Comparison of ENCODE assay signal across 9 mouse cellular contexts in the genomic region with DNA sequence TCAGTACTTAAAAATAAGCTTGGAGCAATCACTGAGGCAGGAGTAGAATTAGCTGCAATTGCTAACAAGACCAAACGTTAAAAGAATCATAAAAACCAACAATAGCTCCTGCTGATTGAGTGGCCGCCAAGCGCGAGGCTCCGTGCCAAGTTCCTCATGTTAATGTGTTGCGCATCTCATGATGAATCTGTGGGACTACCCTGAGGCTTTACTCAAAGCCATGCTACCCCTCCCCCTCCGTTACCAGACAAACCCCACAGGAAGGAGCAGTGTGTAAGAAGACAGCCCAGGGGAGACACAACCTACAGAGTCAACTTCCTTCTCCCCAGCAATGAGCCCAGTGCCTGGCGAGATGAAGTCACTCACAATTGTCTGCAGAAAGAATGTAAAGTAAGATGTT. TPM values are rescaled to one million over a fixed set of nuclear protein-coding genes. Genes with fewer than 3 reads are reported as not detected.
DNase-seq lines count a peak whose midpoint lies in the region; ATAC-seq and TF ChIP-seq lines count a peak whose summit lies in the region.
"Had no signal": no experiment of that assay in that cellular context is flagged by ENCODE, and none has a peak within 500 bp of the region (broad histone marks: within the 10 kb centered on the region; RNA-seq: fewer than 3 reads in every experiment).

No protein-coding gene starts in this region.

- DNase-seq in gastrocnemius, adult 2 months, result peak; percentile 38
- no peak for DNase-seq in gastrocnemius, adult 8-10 months (ENCODE audit: low spot score in 2 of 2)
- peak; percentile 26 for DNase-seq in neural tube, embryonic 11.5 days (ENCODE audit: low spot score)
- no peak for DNase-seq in neural tube, embryonic 10.5 days (ENCODE audit: extremely low spot score, low spot score)
- DNase-seq in kidney, postnatal 14 days, result peak; percentile 25
- no peak for DNase-seq in urinary bladder, adult 18-20 months (ENCODE audit: low spot score in 2 of 2)

- no peak for TF ChIP-seq CTCF in gastrocnemius, adult 2 months (IDR thresholded peaks at IDR 0.05)

- H3K4me1 ChIP-seq in neural tube, embryonic 11.5 days (ENCODE audit: control insufficient read depth, insufficient read depth, low read length), result 0 out of 2 replicates have a peak, but pooled peaks cover 2% of the 10 kb centered on the region

- no peak overlapping the region for H3K4me3 ChIP-seq in gastrocnemius, adult 2 months
- H3K4me3 ChIP-seq in neural tube, embryonic 11.5 days (ENCODE audit: low read depth, low read length), result no peak overlapping the region

- no peak overlapping the region for H3K4me2 ChIP-seq in neural tube, embryonic 11.5 days (ENCODE audit: low read depth)

- H3K9ac ChIP-seq in neural tube, embryonic 11.5 days (ENCODE audit: low read length), result no peak overlapping the region

- H3K9me3 ChIP-seq in neural tube, embryonic 11.5 days (ENCODE audit: control insufficient read depth, low read length), result no peaks in the 10 kb centered on the region

- no peaks in the 10 kb centered on the region for H3K36me3 ChIP-seq in neural tube, embryonic 11.5 days (ENCODE audit: control insufficient read depth, insufficient read depth, low read length)

- WGBS in neural tube, embryonic 11.5 days, result 66% methylated on average over 8 of the region's 8 CpGs

- no peaks in the 10 kb centered on the region for H3K27me3 ChIP-seq in neural tube, embryonic 11.5 days (ENCODE audit: control insufficient read depth, insufficient read depth, low read length)

- H3K27ac ChIP-seq in gastrocnemius, adult 2 months, result no peak overlapping the region
- H3K27ac ChIP-seq in neural tube, embryonic 11.5 days (ENCODE audit: low read depth, low read length), result no peak overlapping the region

- intact Hi-C loops in gastrocnemius, adult 2 months (cut with DNase I), result no loop called here

- no peak for ATAC-seq in neural tube, embryonic 11.5 days (ENCODE audit: insufficient read depth, low FRiP score, low TSS enrichment)
- peak; percentile 30; the same call in 1 of the 2 replicates for ATAC-seq in neutrophil, adult 5-6 weeks (ENCODE audit: extremely low read depth, insufficient number of reproducible peaks, low FRiP score, poor library complexity, severe bottlenecking)
- ATAC-seq in cerebellum, adult (ENCODE audit: insufficient number of reproducible peaks, low FRiP score, low TSS enrichment), result no peak

RNA-seq across cellular contexts. Expression of gene Myrip, which starts 41.5 kb away (rescaled TPM):
- total RNA-seq in gastrocnemius, adult 2 months (2021), result 1 to 10 TPM in 1 of 2 experiments, under 1 TPM in 1; 0.98 to 1.2 TPM
- 1 to 10 TPM in 2 of 4 experiments, under 1 TPM in 2; 0.63 to 2.1 (median 1.1) TPM for total RNA-seq in gastrocnemius, adult 8-10 months (2022)
- polyA plus RNA-seq in neural tube, embryonic 11.5 days (2014; fragmentation: Nextera tagmentation; extraction: Ambion mirVana), result 0.88 and 1.4 TPM in 2 replicates
- not detected in 2 replicates for total RNA-seq in neutrophil, adult 5-6 weeks (2017)
- total RNA-seq: MEL had no signal

Comparison
In these comparisons a context has a peak if more than half of its experiments do, and no peak if none do; other contexts are left out.
1. DNase-seq: peak in gastrocnemius, adult 2 months (single experiment), neural tube, embryonic 11.5 days (single experiment) and kidney, postnatal 14 days (single experiment); none in gastrocnemius, adult 8-10 months (0 of 2), neural tube, embryonic 10.5 days (single experiment) and urinary bladder, adult 18-20 months (0 of 2).